Mouse (Mus musculus): ENCODE data around the gene Ttc38.

The Ttc38 gene

GRCm38 (mm10) chr15:85893871-85894270 lies 61.8 kb downstream of the Ttc38 start:
- no peak for DNase-seq (ENCODE audit: low spot score)

- peak; percentile 93 for DNase-seq (ENCODE audit: low spot score)
Observed at GRCm38 (mm10) chr15:85896284-85896683, 64.2 kb downstream of the Ttc38 start.

- no peak for DNase-seq (ENCODE audit: low spot score)
Observed at GRCm38 (mm10) chr15:85897113-85897512, 65.0 kb downstream of the Ttc38 start.

GRCm38 (mm10) chr15:85899396-85899795 lies 67.3 kb downstream of the Ttc38 start:
- no peak for DNase-seq (ENCODE audit: low spot score)

GRCm38 (mm10) chr15:85900318-85900717 lies 68.2 kb downstream of the Ttc38 start:
- DNase-seq (ENCODE audit: low spot score) = no peak

GRCm38 (mm10) chr15:85900801-85901200 lies 68.7 kb downstream of the Ttc38 start:
- DNase-seq (ENCODE audit: low spot score) = no peak

GRCm38 (mm10) chr15:85902505-85902904 lies 70.4 kb downstream of the Ttc38 start:
- no peak for DNase-seq (ENCODE audit: low spot score)

- DNase-seq (ENCODE audit: low spot score) = peak; percentile 25
Observed at GRCm38 (mm10) chr15:85903826-85904225, 71.7 kb downstream of the Ttc38 start.

All from retina, embryonic 14.5 days (tissue).